Mouse (Mus musculus) heart, embryonic 11.5 days (tissue): ENCODE measurements around the gene Olfr1212. TPM values are rescaled to one million over a fixed set of nuclear protein-coding genes. Genes with fewer than 3 reads are reported as not detected.

Experiments
- ATAC-seq: fragments of 200-750 bp; cut with Nextera tagmentation; replicated peaks from 2 replicates; pipeline ENCODE4 v1.8.0; 2017; ENCODE audit warnings: moderate library complexity; ENCODE audit not compliant: insufficient number of reproducible peaks, low FRiP score, low TSS enrichment
- H3K27ac ChIP-seq: fragments of 300-500 bp; sonication (generic); 2 replicates; pipeline ENCODE4 v1.5.1; 2014; ENCODE audit warnings: mild to moderate bottlenecking, low read depth, low read length
- H3K27me3 ChIP-seq: fragments of 300-500 bp; sonication (generic); 2 replicates; pipeline ENCODE4 v1.6.1; 2014; ENCODE audit warnings: mild to moderate bottlenecking, low read length, mixed read lengths; ENCODE audit not compliant: control insufficient read depth, insufficient read depth
- H3K36me3 ChIP-seq: fragments of 300-500 bp; sonication (generic); 2 replicates; pipeline ENCODE4 v1.6.1; 2014; ENCODE audit warnings: mild to moderate bottlenecking, low read length, moderate library complexity, mixed read lengths; ENCODE audit not compliant: control insufficient read depth, insufficient read depth
- H3K4me1 ChIP-seq: fragments of 300-500 bp; sonication (generic); 2 replicates; pipeline ENCODE4 v1.6.1; 2014; ENCODE audit warnings: low read length; ENCODE audit not compliant: control insufficient read depth, insufficient read depth
- H3K4me2 ChIP-seq: fragments of 300-500 bp; sonication (generic); 2 replicates; pipeline ENCODE4 v1.6.1; 2014; ENCODE audit warnings: mild to moderate bottlenecking, moderate library complexity
- H3K4me3 ChIP-seq: fragments of 300-500 bp; sonication (generic); 2 replicates; pipeline ENCODE4 v1.5.1; 2014; ENCODE audit warnings: low read depth, low read length
- H3K9ac ChIP-seq: fragments of 300-500 bp; sonication (generic); 2 replicates; pipeline ENCODE4 v1.6.1; 2014; ENCODE audit warnings: mild to moderate bottlenecking, low read depth, low read length, moderate library complexity
- H3K9me3 ChIP-seq: fragments of 300-500 bp; sonication (generic); replicated peaks from 2 replicates; pipeline ENCODE4 v1.6.1; 2016; ENCODE audit warnings: low read length; ENCODE audit not compliant: control insufficient read depth
- WGBS: fragments of 180-500 bp; shearing (Covaris S2); extraction: QIAGEN DNeasy Blood & Tissue Kit; methylation state at CpG from one replicate; pipeline ENCODE4 v1.1.7; 2014; ENCODE audit not compliant: insufficient replicate concordance; 5-methylcytosine and 5-hydroxymethylcytosine counted together
- polyA plus RNA-seq: library from polyadenylated mRNA; unstranded; fragments of >200 nt; fragmentation: Nextera tagmentation; extraction: Ambion mirVana; gene quantifications from 2 replicates; pipeline ENCODE4 v1.2.1, GENCODE M21; 2014

The Olfr1212 gene
- not detected in 2 replicates for polyA plus RNA-seq

GRCm38 (mm10) chr2:88953669-88954068 is at the start of gene Olfr1212:
TSS of gene Olfr1212 (plus strand) at chr2:88953969.
- no peak within 1 kb of the TSS for H3K27ac ChIP-seq
- H3K4me3 ChIP-seq = no peak within 1 kb of the TSS
- no peak for ATAC-seq
- no peaks in the 10 kb centered on the region; the same call in 1 of the 2 replicates for H3K9me3 ChIP-seq
- no peak within 1 kb of the TSS for H3K9ac ChIP-seq
- H3K27me3 ChIP-seq = no peaks in the 10 kb centered on the region
- H3K36me3 ChIP-seq = no peaks in the 10 kb centered on the region
- no peaks in the 10 kb centered on the region for H3K4me1 ChIP-seq
- H3K4me2 ChIP-seq = no peak within 1 kb of the TSS

- no peak within 1 kb of the TSS for H3K4me2 ChIP-seq
- no peak within 1 kb of the TSS for H3K9ac ChIP-seq
- H3K4me1 ChIP-seq = no peaks in the 10 kb centered on the region
- H3K9me3 ChIP-seq = no peaks in the 10 kb centered on the region
- no peaks in the 10 kb centered on the region for H3K27me3 ChIP-seq
- no peak for ATAC-seq
- WGBS = 84% methylated on average over 3 of the region's 3 CpGs
- no peak within 1 kb of the TSS for H3K4me3 ChIP-seq
- no peak within 1 kb of the TSS for H3K27ac ChIP-seq
- H3K36me3 ChIP-seq = no peaks in the 10 kb centered on the region
These were observed 38.7 kb upstream of the Olfr1212 start, which contains the start of gene Olfr1209 for GRCm38 (mm10) chr2:88915057-88915456. TSS of gene Olfr1209 (minus strand) at chr2:88915157.

- ATAC-seq = no peak
These were observed 15.8 kb upstream of the Olfr1212 start, which contains the start of gene Olfr1211 for GRCm38 (mm10) chr2:88938011-88938410. TSS of gene Olfr1211 (minus strand) at chr2:88938111.

DNA sequence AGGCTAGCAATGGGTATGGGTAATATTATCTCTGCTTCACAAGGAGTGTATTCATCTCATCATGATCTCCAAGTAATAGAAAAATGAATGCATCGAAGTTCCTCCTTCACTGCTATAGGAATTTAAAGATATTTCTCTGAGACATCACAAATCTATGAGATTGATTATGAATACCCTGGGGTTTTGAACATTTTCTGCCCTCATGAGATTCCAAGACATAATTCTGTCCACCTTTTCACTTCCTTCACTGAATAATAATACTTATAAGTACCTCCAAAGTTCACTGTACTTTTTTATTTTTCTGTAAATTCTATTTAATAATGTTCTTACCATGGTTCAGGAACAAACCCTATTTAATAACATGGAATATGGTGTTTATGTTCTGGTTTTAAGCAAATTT is 26.4 kb downstream of the Olfr1212 start, which contains the start of gene Gm13762:
Gm13762 (minus strand) TSS at position 101 of the 400 bp plus-strand sequence.
- H3K4me3 ChIP-seq = no peak within 1 kb of the TSS
- no peaks in the 10 kb centered on the region for H3K9me3 ChIP-seq
- H3K9ac ChIP-seq = no peak within 1 kb of the TSS
- no peaks in the 10 kb centered on the region for H3K4me1 ChIP-seq
- H3K36me3 ChIP-seq = no peaks in the 10 kb centered on the region
- no peaks in the 10 kb centered on the region for H3K27me3 ChIP-seq
- WGBS = 78% methylated on average over 1 of the region's 1 CpGs
- ATAC-seq = no peak
- no peak within 1 kb of the TSS for H3K27ac ChIP-seq
- H3K4me2 ChIP-seq = no peak within 1 kb of the TSS

More at GRCm38 (mm10) chr2:88938011-88938410, 15.8 kb upstream of the Olfr1212 start, which contains the start of gene Olfr1211:
- Histone ChIP-seq H3K4me3 (no peak within 1 kb of the TSS), H3K4me2 (no peak within 1 kb of the TSS), H3K4me1 (no peaks in the 10 kb centered on the region), H3K36me3 (no peaks in the 10 kb centered on the region), H3K9ac (no peak within 1 kb of the TSS), H3K9me3 (no peaks in the 10 kb centered on the region), H3K27ac (no peak within 1 kb of the TSS), H3K27me3 (no peaks in the 10 kb centered on the region)
- WGBS = 83% methylated on average over 1 of the region's 1 CpGs

GRCm38 (mm10) chr2:88992553-88992952 is 38.8 kb downstream of the Olfr1212 start, which contains the start of gene Olfr1214:
TSS of gene Olfr1214 (minus strand) at chr2:88992653.
- Histone ChIP-seq H3K27me3 (no peaks in the 10 kb centered on the region), H3K4me2 (no peak within 1 kb of the TSS), H3K9ac (no peak within 1 kb of the TSS), H3K4me1 (no peaks in the 10 kb centered on the region), H3K36me3 (no peaks in the 10 kb centered on the region), H3K27ac (no peak within 1 kb of the TSS), H3K4me3 (no peak within 1 kb of the TSS), H3K9me3 (no peaks in the 10 kb centered on the region)
- no peak for ATAC-seq
- 69% methylated on average over 1 of the region's 1 CpGs for WGBS

- Histone ChIP-seq H3K27me3 (no peaks in the 10 kb centered on the region), H3K36me3 (no peaks in the 10 kb centered on the region), H3K4me1 (no peaks in the 10 kb centered on the region), H3K27ac (no peak within 1 kb of the TSS), H3K9me3 (no peaks in the 10 kb centered on the region), H3K4me3 (no peak within 1 kb of the TSS), H3K4me2 (no peak within 1 kb of the TSS), H3K9ac (no peak within 1 kb of the TSS)
- 73% methylated on average over 2 of the region's 2 CpGs for WGBS
- ATAC-seq = no peak
These were observed 53.1 kb downstream of the Olfr1212 start, which contains the start of gene Olfr1215 for GRCm38 (mm10) chr2:89006873-89007272. TSS of gene Olfr1215 (minus strand) at chr2:89006973.

Other genes with a start within 250 kb of the Olfr1212 start
- not detected in 2 replicates for gene Olfr1196, start 249.4 kb upstream of the Olfr1212 start, polyA plus RNA-seq
- not detected in 2 replicates for gene Olfr1197, start 221.6 kb upstream of the Olfr1212 start, polyA plus RNA-seq
- gene Olfr1198, start 202.6 kb upstream of the Olfr1212 start, polyA plus RNA-seq = not detected in 2 replicates
- not detected in 2 replicates for gene Olfr1199, start 193.5 kb upstream of the Olfr1212 start, polyA plus RNA-seq
- not detected in 2 replicates for gene Olfr1200, start 183.5 kb upstream of the Olfr1212 start, polyA plus RNA-seq
- gene Olfr1201, start 160.9 kb upstream of the Olfr1212 start, polyA plus RNA-seq = not detected in 2 replicates
- gene Olfr1202, start 139.5 kb upstream of the Olfr1212 start, polyA plus RNA-seq = not detected in 2 replicates
- not detected in 2 replicates for gene Olfr1205, start 124.2 kb upstream of the Olfr1212 start, polyA plus RNA-seq
- not detected in 2 replicates for gene Olfr1204, start 104.7 kb upstream of the Olfr1212 start, polyA plus RNA-seq
- gene Olfr1206, start 90.7 kb upstream of the Olfr1212 start, polyA plus RNA-seq = not detected in 2 replicates
- not detected in 2 replicates for gene Olfr1208, start 51.7 kb upstream of the Olfr1212 start, polyA plus RNA-seq
- gene Olfr1209, start 38.8 kb upstream of the Olfr1212 start, polyA plus RNA-seq = not detected in 2 replicates
- not detected in 2 replicates for gene Olfr1211, start 15.9 kb upstream of the Olfr1212 start, polyA plus RNA-seq
- not detected in 2 replicates for gene Gm13762, start 26.3 kb downstream of the Olfr1212 start, polyA plus RNA-seq
- gene Olfr1214, start 38.7 kb downstream of the Olfr1212 start, polyA plus RNA-seq = not detected in 2 replicates
- gene Olfr1215, start 53.0 kb downstream of the Olfr1212 start, polyA plus RNA-seq = not detected in 2 replicates
- gene Olfr1216, start 64.4 kb downstream of the Olfr1212 start, polyA plus RNA-seq = not detected in 2 replicates
- gene Olfr1217, start 78.1 kb downstream of the Olfr1212 start, polyA plus RNA-seq = not detected in 2 replicates
- not detected in 2 replicates for gene Olfr1218, start 107.2 kb downstream of the Olfr1212 start, polyA plus RNA-seq
- gene Olfr1219, start 129.5 kb downstream of the Olfr1212 start, polyA plus RNA-seq = not detected in 2 replicates
- not detected in 2 replicates for gene Olfr1220, start 152.9 kb downstream of the Olfr1212 start, polyA plus RNA-seq
- gene Olfr1221, start 163.3 kb downstream of the Olfr1212 start, polyA plus RNA-seq = not detected in 2 replicates
- not detected in 2 replicates for gene Olfr1222, start 179.1 kb downstream of the Olfr1212 start, polyA plus RNA-seq
- gene Olfr1223, start 197.6 kb downstream of the Olfr1212 start, polyA plus RNA-seq = not detected in 2 replicates
- gene Olfr1224-ps1, start 210.1 kb downstream of the Olfr1212 start, polyA plus RNA-seq = not detected in 2 replicates
- not detected in 2 replicates for gene Olfr1225, start 220.7 kb downstream of the Olfr1212 start, polyA plus RNA-seq
- not detected in 2 replicates for gene Olfr1226, start 246.1 kb downstream of the Olfr1212 start, polyA plus RNA-seq